Mouse (Mus musculus) thymus, adult 2 months (tissue): ENCODE measurements around the gene Plrg1.

ENCODE experiments used
- CTCF ChIP-seq: fragments of 200-500 bp; IDR thresholded peaks from 2 replicates; pipeline ENCODE4 v1.5.1; 2012; ENCODE audit warnings: mild to moderate bottlenecking, control low read depth, low read length, moderate library complexity, borderline replicate concordance; ENCODE audit not compliant: control insufficient read depth, poor library complexity, insufficient read depth; ENCODE audit errors: extremely low read depth
- POLR2A ChIP-seq: fragments of 200-500 bp; IDR thresholded peaks from 2 replicates; pipeline ENCODE4 v1.6.1; 2012; ENCODE audit warnings: mild to moderate bottlenecking, low read length, control low read depth, moderate library complexity; ENCODE audit not compliant: control insufficient read depth, poor library complexity, insufficient read depth; ENCODE audit errors: extremely low read depth

DNA sequence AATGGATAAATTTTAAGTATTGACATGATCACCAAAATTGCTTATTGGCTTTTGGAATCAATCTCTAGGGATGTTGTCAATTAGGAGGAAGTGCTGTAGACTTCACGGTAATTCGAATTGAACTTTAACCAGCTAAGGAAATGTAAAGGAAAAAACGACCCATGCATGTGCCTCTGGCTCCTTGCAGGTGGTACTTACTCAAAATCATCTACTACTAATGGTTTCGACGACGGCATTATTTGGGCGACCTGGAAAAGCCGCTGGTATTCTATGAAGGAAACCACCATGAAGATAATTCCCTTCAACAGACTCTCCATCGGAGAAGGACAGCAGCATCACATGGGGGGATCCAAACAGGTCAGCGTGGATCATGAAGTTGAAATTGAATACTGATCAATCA, 41.4 kb upstream of the Plrg1 start:
- TF ChIP-seq CTCF, result no peak
- TF ChIP-seq POLR2A, result no peak
